Mouse (Mus musculus) CD4-positive naive resting alpha-beta T cell, adult 76 days (primary cell): ENCODE measurements around the gene Aco2. TPM values are rescaled to one million over a fixed set of nuclear protein-coding genes. Genes with fewer than 3 reads are reported as not detected.

ENCODE experiments used
- total RNA-seq: library from RNA; stranded (reverse); gene quantifications from one replicate; pipeline ENCODE4 v1.2.4, GENCODE M21; 2023

Aco2 gene
- total RNA-seq: 156 TPM

DNA sequence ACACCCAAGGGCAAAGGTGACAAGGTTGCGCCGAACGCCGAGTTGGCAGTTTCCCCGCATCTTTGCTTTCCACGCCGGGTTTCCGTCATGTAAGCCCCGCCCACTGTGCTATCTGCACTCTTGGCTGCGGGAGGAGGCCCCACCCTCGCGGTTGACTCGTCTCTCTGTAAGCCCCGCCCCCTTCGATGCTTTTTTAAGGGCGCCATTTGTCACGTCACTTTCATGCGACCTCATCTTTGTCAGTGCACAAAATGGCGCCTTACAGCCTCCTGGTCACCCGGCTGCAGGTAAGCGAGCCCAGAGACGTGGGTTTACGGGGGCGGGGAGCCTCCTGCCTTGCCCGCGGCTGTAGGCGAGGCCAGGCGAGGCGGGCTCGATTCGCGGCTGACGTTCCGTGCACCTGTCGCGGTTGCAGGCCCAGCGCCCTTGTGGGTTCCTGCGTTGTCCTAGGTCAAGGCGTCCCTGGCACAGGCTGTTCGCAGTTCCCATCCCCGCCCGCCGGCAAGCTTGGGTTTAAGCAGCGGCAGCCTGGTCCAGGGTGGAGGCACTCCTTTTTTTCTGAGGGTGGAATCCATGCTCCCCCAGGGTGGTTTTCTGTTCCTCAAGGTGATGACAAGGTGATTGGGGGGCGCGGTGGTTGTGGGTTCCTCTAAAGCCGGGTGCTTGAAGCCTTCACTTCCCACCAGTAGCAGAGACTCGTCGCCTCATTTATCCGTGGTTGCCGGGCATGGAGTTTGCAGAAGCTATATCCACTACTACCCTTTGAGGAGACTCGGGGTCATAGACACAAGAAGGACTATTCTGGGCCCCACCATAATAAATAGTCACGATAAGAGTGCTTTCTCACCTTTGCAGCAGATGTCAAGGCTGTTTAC, at the start of gene Aco2:
Aco2 (plus strand) TSS at position 48 of the 875 bp plus-strand sequence.

DNA sequence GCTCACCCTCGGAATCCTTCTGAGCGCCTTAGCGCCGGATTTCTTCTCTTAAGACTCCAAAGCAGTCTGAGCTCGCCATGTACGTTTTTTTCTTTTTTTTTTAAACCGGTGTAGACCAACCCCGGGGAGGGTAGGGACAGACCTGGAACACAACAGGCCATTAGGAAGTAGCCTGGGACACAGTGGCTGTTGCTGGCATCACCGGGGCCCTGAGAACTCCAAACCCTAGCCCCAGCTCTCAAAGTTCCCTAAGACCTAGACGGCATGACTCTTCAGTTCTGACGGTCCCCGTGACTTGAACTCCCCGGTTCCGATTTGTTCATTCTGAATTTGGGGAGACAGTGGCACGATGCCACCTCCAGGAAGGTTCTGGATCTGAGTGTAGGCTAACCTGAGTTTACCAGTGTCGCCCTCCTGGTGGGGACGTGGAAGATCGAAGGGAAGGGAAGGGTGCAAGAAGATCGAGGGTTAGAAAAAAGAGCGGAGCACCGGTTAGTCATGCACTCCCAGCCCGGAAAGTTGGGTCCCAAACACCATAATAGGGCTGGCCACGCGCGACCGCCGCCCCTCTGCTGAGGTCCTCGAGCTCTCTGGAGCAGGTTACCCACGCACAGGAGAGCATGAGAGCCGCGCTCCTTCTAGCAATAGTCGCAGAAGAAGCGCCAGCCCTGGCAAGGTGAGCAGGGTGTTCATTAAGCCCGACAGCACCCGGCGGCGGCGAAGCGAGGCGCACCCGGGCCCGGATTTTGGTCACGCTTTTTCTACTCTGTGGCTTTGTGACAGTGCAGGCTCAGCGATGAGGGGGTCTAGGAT, 13.4 kb upstream of the Aco2 start, which contains the start of gene Tob2:
Tob2 (minus strand) TSS at position 280 of the 813 bp plus-strand sequence.

DNA sequence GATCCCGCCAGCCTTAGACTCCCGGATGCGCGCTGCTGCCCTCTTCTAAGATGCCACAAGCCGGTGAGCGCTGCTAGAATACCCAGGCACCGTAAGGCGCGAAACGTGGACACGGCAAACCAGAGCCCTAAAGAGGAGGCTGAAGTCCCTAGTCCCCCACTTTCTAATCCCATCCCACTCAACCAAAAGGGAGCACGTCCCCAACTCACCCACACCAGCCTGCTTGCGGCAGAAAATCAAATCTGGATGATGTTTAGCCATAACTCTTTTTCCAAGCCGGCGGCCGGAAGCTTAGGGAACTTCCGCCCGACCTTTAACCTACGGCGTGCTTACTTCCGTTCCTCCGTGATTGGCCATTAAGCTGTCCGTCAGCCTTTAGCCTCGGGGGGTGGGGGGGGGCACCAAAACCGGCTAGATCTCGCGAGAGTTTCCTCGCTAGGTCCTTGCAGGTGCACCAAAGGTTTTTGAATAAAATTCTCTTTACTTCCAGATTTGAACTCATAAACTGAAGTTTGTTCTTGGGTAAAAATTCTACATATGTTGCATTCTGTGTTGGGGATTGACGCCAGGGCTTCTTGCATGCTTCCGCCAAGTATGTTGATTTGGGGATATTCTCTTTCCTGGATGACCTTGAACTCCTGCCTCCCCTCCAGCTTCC, 376 bp upstream of the Aco2 start, which contains the start of gene Phf5a:
Phf5a (minus strand) TSS at position 308 of the 658 bp plus-strand sequence.

DNA sequence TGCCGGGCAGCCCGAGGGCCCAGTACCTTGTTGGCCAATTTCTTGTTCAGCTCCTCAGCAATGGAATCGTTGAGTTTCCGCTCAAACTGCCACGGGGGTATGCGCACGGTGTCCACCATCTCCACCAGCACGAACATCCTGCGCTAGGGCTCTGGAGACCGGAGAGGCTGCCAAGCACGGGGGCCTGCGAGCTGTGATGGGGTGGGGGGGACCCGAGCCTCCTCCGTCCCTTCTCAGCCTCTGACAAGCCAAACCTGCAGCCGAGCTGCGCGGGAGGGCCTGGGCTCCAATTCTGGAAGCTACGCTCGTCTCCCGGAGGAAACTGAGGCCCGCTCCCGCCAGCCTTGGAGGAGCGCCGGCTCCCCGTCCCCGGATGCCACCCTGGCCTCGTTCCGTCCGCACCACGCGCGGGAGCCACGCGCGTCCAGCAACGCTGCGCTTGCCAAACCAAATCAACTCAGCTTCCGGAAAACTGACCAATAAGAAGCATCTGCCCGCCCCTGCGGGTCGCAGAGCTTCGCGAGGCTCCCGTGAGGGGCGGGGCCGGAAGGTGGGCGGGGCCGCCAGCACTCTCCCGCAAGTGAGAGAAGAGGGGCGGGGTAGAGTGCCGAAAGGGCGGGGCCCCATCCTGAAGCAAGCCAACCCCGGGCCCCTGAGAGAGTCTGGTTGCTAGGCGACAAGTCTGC, 53.8 kb downstream of the Aco2 start, which contains the start of gene Polr3h:
Polr3h (minus strand) TSS at position 481 of the 686 bp plus-strand sequence.

DNA sequence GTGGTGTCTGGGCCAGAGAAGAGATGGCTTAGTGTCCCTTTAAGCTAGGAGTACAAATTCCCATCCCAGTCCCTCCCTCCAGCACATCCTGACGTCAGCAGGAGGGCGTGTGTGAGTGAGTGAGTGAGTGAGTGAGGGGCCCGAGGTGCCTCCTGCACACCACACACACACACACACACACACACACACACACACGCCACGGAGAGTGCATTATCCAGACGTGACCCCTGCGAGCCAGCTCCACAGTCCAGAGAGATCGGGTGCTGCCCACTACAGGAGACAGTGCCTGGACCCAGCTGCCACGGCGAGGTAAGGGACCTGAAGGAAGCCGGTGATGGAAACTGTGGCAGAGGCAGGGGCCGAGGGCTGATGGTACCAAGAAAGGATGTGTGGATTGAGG, 64.6 kb downstream of the Aco2 start, which contains the start of gene Csdc2:
Csdc2 (plus strand) TSS at position 81 of the 400 bp plus-strand sequence.

DNA sequence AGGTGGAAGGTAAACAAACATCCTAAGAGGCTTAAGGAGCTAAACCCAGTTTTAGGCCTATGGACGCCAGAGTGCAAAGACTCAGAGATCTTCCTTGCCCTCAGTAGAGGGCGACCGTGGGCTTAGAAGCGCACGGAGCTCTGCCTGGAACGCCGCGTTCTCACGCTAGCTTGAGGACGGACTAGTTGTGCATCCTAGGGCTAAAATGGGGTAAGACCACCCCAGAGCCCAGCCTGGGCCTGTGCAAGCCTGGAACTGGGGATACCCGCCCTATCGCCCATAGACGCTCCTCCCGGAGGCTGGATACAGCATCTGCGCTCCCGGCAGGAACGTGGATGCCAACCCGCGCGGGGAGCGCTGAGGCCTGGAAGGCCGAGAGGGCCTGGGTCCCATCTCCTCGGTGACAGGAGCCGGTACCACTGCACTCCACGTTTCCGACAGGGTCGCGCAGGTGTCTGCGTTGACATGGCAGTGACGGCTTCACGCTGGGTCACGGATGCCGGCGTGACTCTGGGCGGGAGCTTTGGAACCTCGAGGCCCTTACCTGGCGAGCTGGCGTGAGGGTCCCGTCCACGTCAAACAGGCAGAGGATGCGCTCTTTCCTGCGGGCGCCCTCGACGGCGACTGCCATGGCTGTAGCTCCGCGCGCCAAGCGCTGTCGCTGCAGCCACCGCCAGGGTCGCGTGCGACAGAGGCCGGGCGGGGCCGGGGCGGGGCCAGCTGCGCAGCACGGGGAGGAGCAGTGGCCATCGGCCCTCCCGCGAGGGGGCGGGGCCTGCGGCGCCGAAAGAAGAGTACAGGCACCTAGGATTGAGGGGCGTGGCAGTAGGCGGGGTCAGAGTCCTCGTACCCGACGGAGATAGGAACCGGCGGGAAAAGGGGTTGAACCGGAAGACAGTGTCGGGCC, 88.3 kb downstream of the Aco2 start, which contains the start of gene Pmm1:
Pmm1 (minus strand) TSS at position 760 of the 907 bp plus-strand sequence.

Other genes starting within 250 kb of the Aco2 start
- gene L3mbtl2, start 208.4 kb upstream of the Aco2 start, total RNA-seq: 40.2 TPM
- not detected for gene Chadl, start 175.0 kb upstream of the Aco2 start, total RNA-seq
- 19.0 TPM for gene Zc3h7b, start 127.3 kb upstream of the Aco2 start, total RNA-seq
- 71.0 TPM for gene Rangap1, start 126.8 kb upstream of the Aco2 start, total RNA-seq
- gene Tef, start 69.9 kb upstream of the Aco2 start, total RNA-seq: 25.6 TPM
- gene Tob2, start 13.5 kb upstream of the Aco2 start, total RNA-seq: 108 TPM
- gene Phf5a, start 398 bp upstream of the Aco2 start, total RNA-seq: 51.6 TPM
- 11.5 TPM for gene Polr3h, start 53.9 kb downstream of the Aco2 start, total RNA-seq
- gene Csdc2, start 64.5 kb downstream of the Aco2 start, total RNA-seq: not detected
- 13.0 TPM for gene Pmm1, start 88.6 kb downstream of the Aco2 start, total RNA-seq
- not detected for gene 1700029P11Rik, start 108.2 kb downstream of the Aco2 start, total RNA-seq
- gene Xrcc6, start 115.5 kb downstream of the Aco2 start, total RNA-seq: 21.7 TPM
- gene Desi1, start 161.6 kb downstream of the Aco2 start, total RNA-seq: 18.6 TPM
- gene Snu13, start 175.3 kb downstream of the Aco2 start, total RNA-seq: 79.1 TPM
- gene 4930407I10Rik, start 186.8 kb downstream of the Aco2 start, total RNA-seq: not detected
- gene Mei1, start 197.7 kb downstream of the Aco2 start, total RNA-seq: not detected